In the genomic region with DNA sequence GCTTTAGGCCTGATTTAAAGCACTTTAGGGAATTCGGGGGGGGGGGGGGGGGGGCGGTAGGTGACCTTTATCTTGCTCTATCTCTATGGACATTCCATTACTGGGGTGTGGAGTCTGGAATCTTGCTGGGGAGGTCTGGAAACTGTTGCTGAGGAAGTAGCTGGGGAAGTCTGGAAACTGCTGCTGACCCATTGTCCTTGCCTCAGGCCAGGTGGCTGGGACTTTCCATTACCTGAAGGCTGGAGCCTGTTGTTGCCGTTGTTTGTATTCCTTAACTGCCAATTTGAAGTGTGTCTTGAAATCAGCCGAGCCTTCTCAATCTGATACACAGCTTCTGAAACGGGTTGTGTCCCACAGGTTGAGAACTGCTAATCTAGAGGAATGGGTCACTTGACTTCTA, we compare ENCODE assay signal across 19 mouse cellular contexts.
DNase-seq lines count a peak whose midpoint lies in the region; ATAC-seq and TF ChIP-seq lines count a peak whose summit lies in the region.
"Had no signal": no experiment of that assay in that cellular context is flagged by ENCODE, and none has a peak within 500 bp of the region (broad histone marks: within the 10 kb centered on the region; RNA-seq: fewer than 3 reads in every experiment).

No protein-coding gene starts in this region.

- no peak for TF ChIP-seq POLR2A in ES-Bruce4 (IDR thresholded peaks at IDR 0.05; ENCODE audit: insufficient read depth, low read length)

- intact Hi-C loops in left cerebral cortex, postnatal 4 days (cut with DNase I) = no loop called here

- H3K36me3 ChIP-seq in kidney, embryonic 15.5 days = no peaks in the 10 kb centered on the region
- H3K36me3 ChIP-seq in ES-Bruce4 (ENCODE audit: control insufficient read depth, insufficient read depth, low read length, poor library complexity, severe bottlenecking) (no peaks in the 10 kb centered on the region), ES-E14 (ENCODE audit: control insufficient read depth, insufficient read depth, low read length, poor library complexity, severe bottlenecking) (no peaks in the 10 kb centered on the region)
- H3K36me3 ChIP-seq: embryonic facial prominence, embryonic 12.5 days; heart, embryonic 13.5 days; hindbrain, embryonic 12.5 days had no signal

- H3K9me3 ChIP-seq in kidney, embryonic 15.5 days (replicated peaks) = no peaks in the 10 kb centered on the region
- H3K9me3 ChIP-seq in ES-Bruce4 (replicated peaks; ENCODE audit: control insufficient read depth, insufficient read depth, low read length, poor library complexity, severe bottlenecking) (no peaks in the 10 kb centered on the region; the same call in 1 of the 2 replicates), ES-E14 (ENCODE audit: control insufficient read depth, insufficient read depth, low read depth, low read length) (no peaks in the 10 kb centered on the region)
- H3K9me3 ChIP-seq: embryonic facial prominence, embryonic 12.5 days; forebrain, embryonic 13.5 days; heart, embryonic 13.5 days; hindbrain, embryonic 12.5 days had no signal

- no peak for ATAC-seq in kidney, embryonic 15.5 days (replicated peaks; ENCODE audit: low FRiP score)
- ATAC-seq: forebrain, embryonic 13.5 days; hindbrain, embryonic 16.5 days; inflammation-experienced regulatory T-cells, adult 6 months had no signal

- H3K4me1 ChIP-seq in kidney, embryonic 15.5 days = peaks cover 6% of the 10 kb centered on the region
- H3K4me1 ChIP-seq in ES-Bruce4 (ENCODE audit: control insufficient read depth, insufficient read depth, low read length) (peaks cover 7% of the 10 kb centered on the region), ES-E14 (ENCODE audit: control insufficient read depth in 2 of 2, insufficient read depth in 2 of 2, low read length in 2 of 2, poor library complexity in 1 of 2) (peaks cover 24 to 26% of the 10 kb centered on the region in 2 experiments)
- H3K4me1 ChIP-seq: embryonic facial prominence, embryonic 12.5 days; forebrain, embryonic 13.5 days; heart, embryonic 13.5 days; hindbrain, embryonic 12.5 days had no signal

- TF ChIP-seq EP300 in ES-Bruce4 (IDR thresholded peaks at IDR 0.05; ENCODE audit: insufficient read depth, low read depth, low read length) = peak; percentile 100

- H3K4me3 ChIP-seq in kidney, embryonic 15.5 days (replicated peaks) = no peak overlapping the region
- no peak overlapping the region for H3K4me3 ChIP-seq in ES-Bruce4 (ENCODE audit: low read depth, low read length)
- peak overlapping the region; percentile 2 to 7; a peak in 3 of 4 replicates for H3K4me3 ChIP-seq in ES-E14 (ENCODE audit: insufficient read depth in 1 of 2, low read depth in 1 of 2, low read length in 2 of 2, poor library complexity in 1 of 2, severe bottlenecking in 1 of 2)
- H3K4me3 ChIP-seq: embryonic facial prominence, embryonic 12.5 days; forebrain, embryonic 13.5 days; heart, embryonic 13.5 days; hindbrain, embryonic 12.5 days had no signal

- no peak for TF ChIP-seq CTCF in ES-Bruce4 (IDR thresholded peaks at IDR 0.05; ENCODE audit: low read depth, low read length)

- H3K9ac ChIP-seq in kidney, embryonic 15.5 days = no peak overlapping the region
- H3K9ac ChIP-seq in ES-Bruce4 (ENCODE audit: low read depth, poor library complexity, severe bottlenecking) (peak overlapping the region; percentile 31), ES-E14 (ENCODE audit: insufficient read depth, low read depth, low read length, poor library complexity, severe bottlenecking) (peak overlapping the region; percentile 52; the same call in 1 of the 2 replicates)
- H3K9ac ChIP-seq: embryonic facial prominence, embryonic 12.5 days; forebrain, embryonic 13.5 days; heart, embryonic 13.5 days; hindbrain, embryonic 12.5 days had no signal

- in situ Hi-C loops in ES-E14 (cut with MboI; ENCODE audit: low sequenced_read_pairs in 2 of 2, unreplicated experiment in 2 of 2) = no loop called here

- peak; percentile 27 for DNase-seq in kidney, adult 9 months
- no peak for DNase-seq in ES-E14 (ENCODE audit: low read depth, low spot score)
- no peak for DNase-seq in cerebellum, postnatal 25 days
- no peak for DNase-seq in left cerebral cortex, postnatal 4 days
- DNase-seq: adrenal gland, postnatal 10 days; cerebellum, adult 11 months; cerebellum, adult 8-10 months; cerebellum, postnatal 14 days; gastrocnemius, postnatal 36 days; heart, adult 11 months; heart, postnatal 4 days had no signal

- no peaks in the 10 kb centered on the region for H3K27me3 ChIP-seq in kidney, embryonic 15.5 days
- no peaks in the 10 kb centered on the region for H3K27me3 ChIP-seq in ES-Bruce4 (ENCODE audit: control insufficient read depth, insufficient read depth, low read length, poor library complexity, severe bottlenecking)
- H3K27me3 ChIP-seq: embryonic facial prominence, embryonic 12.5 days; forebrain, embryonic 13.5 days; heart, embryonic 13.5 days; hindbrain, embryonic 12.5 days had no signal

- H3K4me2 ChIP-seq in kidney, embryonic 15.5 days = no peak overlapping the region
- H3K4me2 ChIP-seq: embryonic facial prominence, embryonic 12.5 days; forebrain, embryonic 13.5 days; heart, embryonic 13.5 days; hindbrain, embryonic 12.5 days had no signal

- no peak overlapping the region for H3K27ac ChIP-seq in kidney, embryonic 15.5 days
- H3K27ac ChIP-seq in ES-Bruce4 (ENCODE audit: insufficient read depth, low read length) (peak overlapping the region; percentile 100), ES-E14 (ENCODE audit: insufficient read depth, low read depth, low read length, poor library complexity, severe bottlenecking) (peak overlapping the region; percentile 97)
- H3K27ac ChIP-seq: embryonic facial prominence, embryonic 12.5 days; forebrain, embryonic 13.5 days; heart, embryonic 13.5 days; hindbrain, embryonic 12.5 days had no signal

- WGBS in kidney, embryonic 15.5 days = 75% methylated on average over 5 of the region's 5 CpGs

TF ChIP-seq in ES-E14, 5 proteins besides CTCF, POLR2A, EP300 and RAD21:
- TF ChIP-seq ZNF384 (IDR thresholded peaks at IDR 0.05; ENCODE audit: low read depth, low read length) (no peak), HCFC1 (IDR thresholded peaks at IDR 0.05; ENCODE audit: borderline replicate concordance, insufficient read depth, low read length) (peak; percentile 1; the same call in 1 of the 2 replicates), ZC3H11A (IDR thresholded peaks at IDR 0.05; ENCODE audit: borderline replicate concordance, low read depth, low read length) (no peak)

Comparison
In these comparisons a context has a peak if more than half of its experiments do, and no peak if none do; other contexts are left out.
1. H3K4me3 ChIP-seq: peak in ES-E14 (2 of 2); none in kidney, embryonic 15.5 days (single experiment) and ES-Bruce4 (single experiment).